Mouse (Mus musculus) CH12.LX (cell line): ENCODE results near the gene Tas1r2. TPM values are rescaled to one million over a fixed set of nuclear protein-coding genes. Genes with fewer than 3 reads are reported as not detected.

ENCODE experiments used
- DNase-seq: peaks from one replicate; pipeline ENCODE4 v3.0.0-alpha.2; 2013; ENCODE audit errors: extremely low read depth
- H3K27ac ChIP-seq: 2 replicates; pipeline ENCODE4 v1.5.1; 2012; ENCODE audit warnings: low read depth, mild to moderate bottlenecking, control low read depth, moderate library complexity; ENCODE audit not compliant: insufficient read depth
- H3K27me3 ChIP-seq: replicated peaks from 2 replicates; pipeline ENCODE3; 2012; ENCODE audit warnings: inconsistent platforms
- H3K36me3 ChIP-seq, 2 experiments: replicated peaks in 1 of 2; 2 replicates each; pipeline versions ENCODE3 to v1.6.1; 2012; ENCODE audit warnings: inconsistent platforms in 1 of 2, low read length in 1 of 2, mild to moderate bottlenecking in 1 of 2, mixed read lengths in 1 of 2, moderate library complexity in 1 of 2; ENCODE audit not compliant: control insufficient read depth in 1 of 2, insufficient read depth in 1 of 2
- H3K4me1 ChIP-seq, 2 experiments: 2 replicates each; pipeline ENCODE4 v1.6.1; 2012; ENCODE audit warnings: inconsistent platforms in 1 of 2, moderate library complexity in 1 of 2; ENCODE audit not compliant: insufficient read depth in 2 of 2, control insufficient read depth in 1 of 2
- H3K4me2 ChIP-seq: 2 replicates; pipeline ENCODE4 v1.6.1; 2012; ENCODE audit warnings: low read depth, mild to moderate bottlenecking, control low read depth; ENCODE audit not compliant: poor library complexity, insufficient read depth, severe bottlenecking
- H3K4me3 ChIP-seq, 3 experiments: fragments of 150-350 bp in 1 of 3; sonication (generic) in 1 of 3; replicated peaks in 1 of 3; 2 replicates each; pipeline versions ENCODE3 to v1.5.1; 2011 to 2012; ENCODE audit warnings: low read depth in 2 of 3, low read length in 2 of 3, mild to moderate bottlenecking in 2 of 3, moderate library complexity in 2 of 3, control low read depth in 1 of 3, improper control_type of control experiment in 1 of 3, inconsistent platforms in 1 of 3, mixed read lengths in 1 of 3; ENCODE audit not compliant: poor library complexity in 1 of 3
- H3K79me2 ChIP-seq: replicated peaks from 2 replicates; pipeline ENCODE4 v1.6.1; 2012; ENCODE audit warnings: mild to moderate bottlenecking, moderate library complexity; ENCODE audit not compliant: control insufficient read depth, poor library complexity, insufficient read depth, severe bottlenecking; ENCODE audit errors: extremely low read depth
- H3K9ac ChIP-seq: 2 replicates; pipeline ENCODE4 v1.6.1; 2012; ENCODE audit warnings: low read depth, mild to moderate bottlenecking, control low read depth, moderate library complexity; ENCODE audit not compliant: insufficient read depth
- H3K9me3 ChIP-seq: replicated peaks from 2 replicates; pipeline ENCODE3; 2012; ENCODE audit warnings: low read length, inconsistent platforms, mixed read lengths
- CHD1 ChIP-seq: IDR thresholded peaks from 2 replicates; pipeline ENCODE4 v1.6.1; 2012; ENCODE audit warnings: low read depth, low read length, improper control_type of control experiment, inconsistent platforms
- CTCF ChIP-seq, 2 experiments: IDR thresholded peaks in 1 of 2; conservative IDR thresholded peaks in 1 of 2; 2 replicates each; pipeline ENCODE4 v1.5.1; 2011 to 2012; ENCODE audit warnings: low read depth in 2 of 2, low read length in 2 of 2, improper control_type of control experiment in 1 of 2, inconsistent platforms in 1 of 2, mild to moderate bottlenecking in 1 of 2, moderate library complexity in 1 of 2
- E2F4 ChIP-seq: IDR thresholded peaks from 2 replicates; pipeline ENCODE4 v1.6.1; 2011; ENCODE audit warnings: low read depth, low read length, improper control_type of control experiment; ENCODE audit not compliant: insufficient replicate concordance
- GABPA ChIP-seq: IDR thresholded peaks from 2 replicates; pipeline ENCODE4 v1.6.1; 2012; ENCODE audit warnings: low read depth, low read length, improper control_type of control experiment, inconsistent platforms; ENCODE audit not compliant: insufficient replicate concordance
- JUN ChIP-seq: IDR thresholded peaks from 2 replicates; pipeline ENCODE4 v1.6.1; 2011; ENCODE audit warnings: low read depth, mild to moderate bottlenecking, low read length, improper control_type of control experiment, moderate library complexity; ENCODE audit not compliant: insufficient read depth
- MAX ChIP-seq: IDR thresholded peaks from 2 replicates; pipeline ENCODE4 v1.6.1; 2011; ENCODE audit warnings: low read length, improper control_type of control experiment
- MAZ ChIP-seq: IDR thresholded peaks from 2 replicates; pipeline ENCODE4 v1.6.1; 2012; ENCODE audit warnings: low read depth, mild to moderate bottlenecking, inconsistent platforms, low read length, improper control_type of control experiment, moderate library complexity
- MEF2A ChIP-seq: IDR thresholded peaks from 2 replicates; pipeline ENCODE4 v1.6.1; 2014; ENCODE audit warnings: low read depth, mild to moderate bottlenecking, inconsistent platforms, low read length, improper control_type of control experiment, borderline replicate concordance
- MXI1 ChIP-seq: IDR thresholded peaks from 2 replicates; pipeline ENCODE4 v1.6.1; 2011; ENCODE audit warnings: mild to moderate bottlenecking, low read depth, low read length, improper control_type of control experiment
- NELFE ChIP-seq: IDR thresholded peaks from 2 replicates; pipeline ENCODE4 v1.6.1; 2011; ENCODE audit warnings: low read depth, low read length, improper control_type of control experiment
- POLR2AphosphoS2 ChIP-seq: IDR thresholded peaks from 2 replicates; pipeline ENCODE4 v1.6.1; 2011; ENCODE audit warnings: low read depth, low read length, improper control_type of control experiment
- RAD21 ChIP-seq: IDR thresholded peaks from 2 replicates; pipeline ENCODE4 v1.6.1; 2011; ENCODE audit warnings: low read depth, mild to moderate bottlenecking, low read length, improper control_type of control experiment, moderate library complexity
- RCOR1 ChIP-seq: conservative IDR thresholded peaks from 2 replicates; pipeline ENCODE4 v1.6.1; 2012; ENCODE audit warnings: low read depth, mild to moderate bottlenecking, inconsistent platforms, low read length, improper control_type of control experiment
- SMC3 ChIP-seq: IDR thresholded peaks from 2 replicates; pipeline ENCODE4 v1.6.1; 2011; ENCODE audit warnings: low read depth, low read length, improper control_type of control experiment
- TCF12 ChIP-seq: IDR thresholded peaks from 2 replicates; pipeline ENCODE4 v1.6.1; 2014; ENCODE audit warnings: low read depth, mild to moderate bottlenecking, inconsistent platforms, low read length, improper control_type of control experiment
- UBTF ChIP-seq: IDR thresholded peaks from 2 replicates; pipeline ENCODE4 v1.6.1; 2012; ENCODE audit warnings: low read depth, mild to moderate bottlenecking, inconsistent platforms, low read length, improper control_type of control experiment, moderate library complexity
- USF2 ChIP-seq: conservative IDR thresholded peaks from 2 replicates; pipeline ENCODE4 v1.6.1; 2011; ENCODE audit warnings: low read depth, low read length, improper control_type of control experiment
- ZNF384 ChIP-seq: IDR thresholded peaks from 2 replicates; pipeline ENCODE4 v1.6.1; 2012; ENCODE audit warnings: low read depth, low read length, improper control_type of control experiment, inconsistent platforms
- dilution Hi-C: fragments of 300-500 bp; cut with MboI; formaldehyde crosslinking; loops from 2 replicates; pipeline ENCODE4 v1.14.3; 2020; ENCODE audit warnings: low sequenced_read_pairs; ENCODE audit not compliant: extremely low pct_unique_long_range_greater_than_20kb, extremely low pct_ligation_motif_present
- in situ Hi-C: fragments of 300-500 bp; cut with MboI; formaldehyde crosslinking; loops from 3 replicates; pipeline ENCODE4 v1.14.3; 2019; ENCODE audit warnings: low sequenced_read_pairs, low pct_ligation_motif_present, low pct_unique_long_range_greater_than_20kb, mixed read lengths
- polyA plus RNA-seq: library from polyadenylated mRNA; unstranded; fragments of >175 nt; gene quantifications from 2 replicates; pipeline ENCODE4 v1.2.1, GENCODE M21; 2012; ENCODE audit warnings: low read depth; ENCODE audit not compliant: insufficient read length
- total RNA-seq, 2 experiments: library from RNA; depleted of rRNA; stranded (reverse); fragments of 300-350 nt in 1 of 2; fragments of >200 nt in 1 of 2; gene quantifications; 2 replicates each; pipeline ENCODE4 v1.2.3; 2012 to 2014

The Tas1r2 gene
- total and polyA plus RNA-seq, 3 experiments = not detected

- in situ Hi-C loops (no loop called here), dilution Hi-C loops (no loop called here)
- Histone ChIP-seq H3K9ac (no peak overlapping the region), H3K27ac (no peak overlapping the region)
- no peak for TF ChIP-seq RCOR1
- TF ChIP-seq, all 38 proteins: peak for 0
- no peak overlapping the region for H3K4me3 ChIP-seq
- H3K4me1 ChIP-seq = peaks cover 3 to 8% of the 10 kb centered on the region in 2 experiments; a peak in 1 of 4 replicates
- H3K79me2 ChIP-seq = no peaks in the 10 kb centered on the region
- H3K9me3 ChIP-seq = no peaks in the 10 kb centered on the region
- peaks cover 29% of the 10 kb centered on the region for H3K27me3 ChIP-seq
- no peak for DNase-seq
- no peak overlapping the region for H3K4me2 ChIP-seq
- no peaks in the 10 kb centered on the region for H3K36me3 ChIP-seq
Measured at GRCm38 (mm10) chr4:139606732-139607131, 46.6 kb upstream of the Tas1r2 start.

- H3K4me1 ChIP-seq = no peaks in the 10 kb centered on the region
- H3K36me3 ChIP-seq = no peaks in the 10 kb centered on the region
- no peaks in the 10 kb centered on the region for H3K79me2 ChIP-seq
- no peak for TF ChIP-seq CHD1
- H3K4me3 ChIP-seq = no peak overlapping the region
- H3K4me2 ChIP-seq = no peak overlapping the region
- peaks cover 22% of the 10 kb centered on the region for H3K27me3 ChIP-seq
- in situ Hi-C loops (no loop called here), dilution Hi-C loops (no loop called here)
- peaks cover 9% of the 10 kb centered on the region for H3K9me3 ChIP-seq
- H3K9ac ChIP-seq = no peak overlapping the region
- H3K27ac ChIP-seq = no peak overlapping the region
- no peak for DNase-seq
Measured at GRCm38 (mm10) chr4:139608975-139609374, 44.4 kb upstream of the Tas1r2 start.

- DNase-seq = no peak
- H3K36me3 ChIP-seq = no peaks in the 10 kb centered on the region
- in situ Hi-C loops = loop anchor here (5.0 kb wide), 1 partner anchor 34 kb away; no protein-coding TSS in a partner anchor
Measured at GRCm38 (mm10) chr4:139610954-139611353, 42.4 kb upstream of the Tas1r2 start.

GRCm38 (mm10) chr4:139611542-139611953 is 41.8 kb upstream of the Tas1r2 start:
- peaks cover 2 to 5% of the 10 kb centered on the region in 2 experiments; a peak in 1 of 4 replicates for H3K4me1 ChIP-seq
- dilution Hi-C loops = no loop called here
- H3K27me3 ChIP-seq = peaks cover 6% of the 10 kb centered on the region
- TF ChIP-seq MEF2A (no peak), CTCF (conservative IDR thresholded peaks at IDR 0.05 in 1 of 2, IDR thresholded peaks at IDR 0.05 in 1 of 2; ENCODE audit: low read depth in 2 of 2, low read length in 2 of 2) (peak; percentile 94 to 100), SMC3 (peak; percentile 81), RAD21 (peak; percentile 78), MAZ (peak; percentile 60; the same call in 1 of the 2 replicates), ZNF384 (peak; percentile 58)
- H3K36me3 ChIP-seq = no peaks in the 10 kb centered on the region
- peak; percentile 63 for DNase-seq
- no peak overlapping the region for H3K4me3 ChIP-seq
- peak overlapping the region; percentile 51 for H3K4me2 ChIP-seq
- H3K9ac ChIP-seq = no peak overlapping the region
- in situ Hi-C loops = loop anchor here (5.0 kb wide), 1 partner anchor 34 kb away; no protein-coding TSS in a partner anchor
- H3K9me3 ChIP-seq = peaks cover 18% of the 10 kb centered on the region
- no peaks in the 10 kb centered on the region for H3K79me2 ChIP-seq
- no peak overlapping the region for H3K27ac ChIP-seq

More at GRCm38 (mm10) chr4:139610954-139611353, 42.4 kb upstream of the Tas1r2 start:
- TF ChIP-seq MXI1 = no peak
- TF ChIP-seq POLR2AphosphoS2 = no peak
- TF ChIP-seq E2F4 = no peak
- TF ChIP-seq NELFE = no peak
- no peak for TF ChIP-seq JUN
- TF ChIP-seq TCF12 = no peak
- TF ChIP-seq RAD21 = no peak
- no peak for TF ChIP-seq UBTF
- TF ChIP-seq USF2 = no peak
- no peak for TF ChIP-seq MAX
- TF ChIP-seq GABPA = no peak
- no peaks in the 10 kb centered on the region for H3K79me2 ChIP-seq
- peaks cover 18% of the 10 kb centered on the region for H3K9me3 ChIP-seq
- no peak overlapping the region for H3K9ac ChIP-seq
- dilution Hi-C loops = no loop called here
- H3K27me3 ChIP-seq = peaks cover 9% of the 10 kb centered on the region
- peaks cover 0 to under 1% of the 10 kb centered on the region in 2 experiments; a peak in 1 of 4 replicates for H3K4me1 ChIP-seq
- H3K4me3 ChIP-seq = no peak overlapping the region
- H3K27ac ChIP-seq = no peak overlapping the region
- no peak overlapping the region for H3K4me2 ChIP-seq
